Mouse (Mus musculus): ENCODE data around the gene Slc39a11. TPM values are rescaled to one million over a fixed set of nuclear protein-coding genes. Genes with fewer than 3 reads are reported as not detected.

The Slc39a11 gene
- polyA plus RNA-seq, 3 experiments from 2014 or later: 12.6 to 17.3 (median 16.9) TPM

DNA sequence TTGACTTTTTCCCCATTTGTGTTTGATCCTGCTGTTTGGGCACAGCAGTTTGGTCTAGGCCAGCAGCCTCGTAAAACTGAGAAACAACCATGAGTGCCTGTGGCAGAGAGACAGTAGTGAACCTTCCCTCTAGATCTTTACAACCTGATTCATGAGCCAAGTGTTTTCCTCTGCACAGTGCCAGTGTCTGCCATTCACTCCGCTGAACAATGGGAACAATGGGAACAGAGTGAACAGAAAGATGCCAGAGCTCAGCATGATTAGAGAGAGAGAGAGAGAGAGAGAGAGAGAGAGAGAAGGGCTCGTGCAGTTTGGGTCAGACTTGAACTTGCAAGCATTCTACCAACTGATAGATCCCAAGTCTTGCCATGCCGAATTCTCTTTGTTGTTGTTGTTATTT lies 199.2 kb downstream of the Slc39a11 start:
- ATAC-seq: no peak

DNA sequence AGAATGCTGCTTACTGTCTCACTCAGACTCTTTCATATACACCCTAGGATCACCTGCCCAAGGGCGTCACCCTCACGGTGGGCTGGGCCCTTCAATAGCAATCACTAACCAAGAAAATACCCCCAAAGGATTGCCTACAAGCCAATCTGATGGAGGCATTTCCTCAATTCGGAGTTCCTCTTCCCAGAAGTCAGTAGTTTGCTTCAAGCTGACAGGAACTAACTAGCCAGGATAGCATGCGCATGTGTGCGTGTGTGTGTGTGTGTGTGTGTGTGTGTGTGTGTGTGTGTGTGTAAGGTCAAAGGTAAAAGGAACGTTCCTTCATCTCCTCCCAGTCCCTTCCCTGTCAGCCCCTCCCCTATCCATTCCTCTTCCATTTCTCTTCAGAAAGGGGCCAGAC lies 199.9 kb downstream of the Slc39a11 start:
- ATAC-seq: no peak

- no peak for ATAC-seq
These were observed 207.8 kb downstream of the Slc39a11 start for GRCm38 (mm10) chr11:113442036-113442435.

GRCm38 (mm10) chr11:113439328-113440030 lies 210.4 kb downstream of the Slc39a11 start:
- no peak for ATAC-seq

DNA sequence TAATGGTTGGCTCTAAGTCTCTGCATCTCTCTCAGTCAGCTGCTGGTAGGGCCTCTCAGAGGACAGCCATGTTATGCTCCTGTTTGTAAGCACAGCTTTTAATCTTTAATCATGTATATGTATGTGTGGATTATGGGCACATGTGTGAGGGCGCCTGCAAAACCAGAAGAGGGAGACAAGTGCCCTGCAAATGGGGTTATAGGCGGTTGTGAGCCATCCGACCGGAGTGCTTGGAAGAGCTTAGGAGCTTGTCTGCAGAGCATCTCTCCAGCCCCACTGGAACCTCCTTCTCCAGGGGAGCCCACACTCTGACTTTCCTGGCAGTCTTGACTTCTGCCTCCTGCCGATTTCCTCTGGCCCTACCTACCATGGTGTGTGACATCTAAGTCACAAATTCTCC lies 211.0 kb downstream of the Slc39a11 start:
- no peak for ATAC-seq

GRCm38 (mm10) chr11:113437357-113437756 lies 212.5 kb downstream of the Slc39a11 start:
- no peak for ATAC-seq

DNA sequence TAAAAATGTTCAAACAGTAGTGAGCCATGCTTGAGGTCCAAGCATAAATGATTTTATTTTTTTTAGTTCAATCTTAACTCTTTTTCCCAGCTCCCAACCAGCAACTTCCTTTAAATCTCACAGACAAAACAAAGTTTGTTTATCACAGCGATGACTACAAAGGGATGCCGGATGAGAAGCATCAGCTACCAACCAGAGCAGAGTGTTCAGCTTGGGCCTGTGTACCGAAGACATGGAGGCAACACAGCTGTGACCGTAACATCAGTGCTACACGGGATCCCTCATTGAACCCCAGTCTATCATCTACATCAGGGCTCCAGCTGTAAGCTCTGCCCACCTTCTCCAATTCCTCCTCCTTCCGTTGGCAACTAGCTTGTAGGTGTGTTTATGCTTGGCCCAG lies 213.6 kb downstream of the Slc39a11 start:
- ATAC-seq: no peak

DNA sequence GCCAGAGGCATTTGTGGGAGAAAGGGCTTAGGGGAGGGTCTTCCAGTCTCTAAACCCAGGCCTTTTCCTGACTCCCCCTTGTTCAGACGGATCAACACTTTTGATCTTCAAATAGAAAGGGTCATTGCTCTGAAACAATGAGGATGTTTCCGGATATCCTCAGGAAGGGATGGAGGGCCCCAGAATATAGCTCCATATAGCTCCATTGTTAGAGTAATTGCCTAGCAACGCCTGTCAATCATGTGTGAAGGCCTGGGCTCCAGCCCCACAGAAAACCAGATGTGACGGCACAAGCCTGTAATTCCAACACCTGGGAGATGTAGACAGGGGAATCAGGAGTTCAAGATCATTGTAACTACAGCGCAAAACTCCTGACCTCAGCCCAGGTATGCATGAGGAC lies 214.2 kb downstream of the Slc39a11 start:
- no peak for ATAC-seq

GRCm38 (mm10) chr11:113431161-113431560 lies 218.7 kb downstream of the Slc39a11 start:
- no peak for ATAC-seq

GRCm38 (mm10) chr11:113425882-113426281 lies 224.0 kb downstream of the Slc39a11 start:
- ATAC-seq: no peak

DNA sequence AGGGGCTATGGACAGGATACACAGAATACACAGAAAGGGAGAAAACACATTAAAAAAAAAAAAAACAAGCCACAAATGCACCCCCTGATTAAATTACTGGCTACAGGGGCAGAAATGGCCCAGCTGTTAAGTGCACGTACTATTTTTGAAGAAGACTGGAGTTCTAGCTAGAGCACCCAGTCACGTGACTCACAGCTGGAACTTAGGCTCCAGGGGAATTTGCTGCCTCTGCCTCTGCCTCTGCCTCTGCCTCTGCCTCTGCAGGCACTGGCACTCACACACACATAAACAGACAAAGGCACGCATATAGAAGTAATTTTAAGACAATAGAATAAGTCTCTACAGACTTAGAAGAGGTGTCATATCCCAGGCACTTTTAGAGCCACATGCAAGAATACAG lies 224.4 kb downstream of the Slc39a11 start:
- ATAC-seq: no peak

- ATAC-seq: no peak
These were observed 225.1 kb downstream of the Slc39a11 start for GRCm38 (mm10) chr11:113424765-113425164.

GRCm38 (mm10) chr11:113422598-113422997 lies 227.3 kb downstream of the Slc39a11 start:
- ATAC-seq: no peak

GRCm38 (mm10) chr11:113418921-113419655 lies 230.8 kb downstream of the Slc39a11 start:
- ATAC-seq: no peak

DNA sequence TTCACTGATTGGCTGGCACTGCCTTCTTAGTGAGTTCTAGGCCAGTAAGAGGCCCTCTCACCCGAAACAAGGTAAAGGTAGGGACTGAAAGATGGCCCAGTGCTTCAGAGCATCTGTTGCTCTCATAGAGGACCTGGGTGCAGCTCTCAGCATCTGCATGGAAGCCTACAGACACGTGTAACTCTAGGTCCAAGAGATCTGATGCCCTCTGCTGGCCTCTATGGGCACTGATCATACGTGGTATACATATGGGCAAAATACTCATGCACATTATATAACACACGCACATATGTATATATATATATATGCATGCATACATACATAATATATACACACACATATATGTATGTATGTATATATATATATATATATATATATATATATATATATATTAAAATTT lies 231.9 kb downstream of the Slc39a11 start:
- no peak for ATAC-seq

DNA sequence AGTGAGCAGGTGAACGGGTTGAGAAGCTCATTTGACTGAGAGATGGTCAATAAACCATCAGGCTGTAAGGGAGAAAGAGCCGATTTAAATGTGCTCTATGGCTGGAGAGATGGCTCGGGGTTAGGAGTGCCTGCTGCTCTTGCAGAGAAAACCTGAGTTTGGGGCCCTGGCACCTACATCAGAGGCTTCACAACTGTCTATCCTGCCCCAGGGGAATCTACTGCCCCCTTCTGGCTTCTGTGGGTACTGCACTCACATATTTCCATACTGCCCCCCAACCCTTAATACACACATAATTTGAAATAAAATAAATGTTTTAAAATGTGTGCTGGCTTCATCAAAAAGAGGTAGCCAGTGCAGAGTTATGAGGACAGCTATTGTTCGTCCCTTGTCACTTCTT lies 237.3 kb downstream of the Slc39a11 start:
- no peak for ATAC-seq

DNA sequence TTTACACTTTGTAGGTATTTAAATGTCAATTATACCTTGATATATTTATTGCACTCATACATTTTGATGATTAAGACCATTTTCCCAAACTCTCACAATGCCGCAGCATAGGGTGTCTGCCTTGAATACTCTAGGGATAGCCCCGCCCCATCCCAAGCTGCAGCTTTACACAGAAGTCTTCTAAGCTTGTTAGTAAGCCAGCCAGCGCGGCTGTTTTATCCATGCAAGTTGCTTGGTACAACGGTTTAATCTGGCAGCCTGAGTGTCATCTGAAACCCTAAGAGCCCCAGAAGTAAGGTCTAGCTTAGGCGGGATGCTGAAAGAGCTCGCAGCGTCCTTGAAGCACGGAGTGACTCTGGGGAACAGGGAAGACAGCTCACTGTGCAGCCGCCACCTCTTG lies 238.1 kb downstream of the Slc39a11 start:
- no peak for ATAC-seq

DNA sequence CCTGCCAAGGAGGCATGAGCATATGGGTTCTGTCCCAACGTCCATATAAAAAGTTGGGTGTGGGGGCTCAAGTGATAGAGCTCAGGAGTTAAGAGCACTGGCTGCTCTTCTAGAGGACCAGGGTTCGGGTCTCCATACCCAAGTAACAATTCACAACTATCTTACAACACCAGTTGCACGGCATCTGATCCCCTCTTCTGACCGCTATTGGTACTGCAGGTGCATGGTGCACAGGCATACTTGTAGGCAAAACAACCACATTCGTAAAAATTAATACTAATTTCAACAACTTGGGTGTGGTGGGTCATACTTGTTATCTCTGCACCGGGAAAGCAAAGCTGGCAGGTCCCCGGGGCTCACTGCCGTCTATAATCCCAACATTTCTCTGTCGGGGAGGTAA lies 240.8 kb downstream of the Slc39a11 start:
- ATAC-seq: no peak

DNA sequence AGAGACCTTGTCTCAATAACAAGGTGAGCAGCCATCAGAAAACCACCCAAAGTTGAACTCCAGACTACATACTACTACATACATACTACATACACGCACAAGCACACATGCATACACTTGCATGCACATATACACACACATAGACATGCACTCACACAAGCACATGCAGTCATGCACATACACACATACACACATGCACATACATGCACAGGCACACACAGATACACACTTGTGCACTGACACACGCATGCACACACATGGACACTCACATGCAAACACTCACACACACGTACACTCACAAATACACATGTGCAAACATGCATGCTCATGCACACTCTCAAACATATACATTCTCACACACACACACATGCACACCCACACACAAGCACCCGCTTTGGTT lies 242.4 kb downstream of the Slc39a11 start:
- no peak for ATAC-seq

DNA sequence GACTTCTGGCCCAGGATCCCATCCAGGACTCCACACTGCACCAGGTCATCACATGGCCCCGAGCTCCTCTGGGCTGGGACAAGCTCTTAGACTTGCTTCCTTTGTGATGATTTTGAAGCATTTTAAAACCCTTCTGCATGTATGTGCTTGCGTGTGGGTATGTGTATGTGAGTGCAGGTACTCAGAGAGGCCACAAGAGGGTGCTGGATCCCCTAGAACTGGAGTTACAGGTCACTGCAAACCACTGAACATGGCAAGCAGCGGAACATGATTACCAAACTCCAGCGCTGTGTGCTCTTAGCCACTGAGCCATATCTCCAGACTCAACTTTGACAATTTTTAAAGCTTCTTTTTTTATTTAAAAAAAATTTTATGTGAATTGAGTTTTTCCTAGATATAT lies 249.0 kb downstream of the Slc39a11 start:
- ATAC-seq: no peak

DNA sequence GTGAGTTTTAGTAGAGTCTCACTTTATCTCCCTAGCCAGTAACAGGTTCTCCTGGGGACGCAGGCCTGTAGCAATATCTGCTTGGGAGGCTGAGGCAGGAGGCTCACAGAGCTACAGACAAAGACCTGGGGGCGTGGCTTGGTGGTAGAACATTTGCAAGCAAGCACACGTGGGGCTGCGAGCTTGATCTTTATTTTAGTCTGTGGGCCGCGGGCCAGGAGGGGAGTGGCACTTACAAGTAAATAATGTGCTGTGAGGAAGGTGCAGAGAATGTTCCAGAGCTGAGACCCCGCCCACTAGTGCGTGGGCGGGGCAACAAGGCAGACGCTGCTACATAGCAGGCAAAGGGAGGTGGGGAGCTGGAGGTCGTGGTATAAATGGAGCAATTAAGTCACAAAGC lies 250.3 kb downstream of the Slc39a11 start:
- no peak for ATAC-seq

DNA sequence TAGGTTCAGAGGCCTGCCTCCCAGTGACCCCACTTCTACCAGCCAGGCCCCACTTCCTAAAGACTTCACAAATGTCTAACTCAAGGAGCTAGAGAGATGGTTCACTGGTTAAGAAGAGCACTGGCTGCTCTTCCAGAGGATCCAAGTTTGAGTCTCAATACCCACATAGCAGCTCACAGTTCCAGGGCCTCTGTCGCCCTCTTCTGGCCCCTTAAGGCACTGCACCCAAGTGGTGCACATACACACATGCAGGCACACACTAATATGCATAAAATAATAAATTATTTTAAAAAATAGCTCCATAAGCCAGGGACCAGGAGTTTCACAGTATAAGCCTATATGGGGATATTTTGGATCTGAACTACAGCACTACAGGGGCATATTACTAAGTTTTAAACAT lies 252.5 kb downstream of the Slc39a11 start:
- ATAC-seq: no peak

DNA sequence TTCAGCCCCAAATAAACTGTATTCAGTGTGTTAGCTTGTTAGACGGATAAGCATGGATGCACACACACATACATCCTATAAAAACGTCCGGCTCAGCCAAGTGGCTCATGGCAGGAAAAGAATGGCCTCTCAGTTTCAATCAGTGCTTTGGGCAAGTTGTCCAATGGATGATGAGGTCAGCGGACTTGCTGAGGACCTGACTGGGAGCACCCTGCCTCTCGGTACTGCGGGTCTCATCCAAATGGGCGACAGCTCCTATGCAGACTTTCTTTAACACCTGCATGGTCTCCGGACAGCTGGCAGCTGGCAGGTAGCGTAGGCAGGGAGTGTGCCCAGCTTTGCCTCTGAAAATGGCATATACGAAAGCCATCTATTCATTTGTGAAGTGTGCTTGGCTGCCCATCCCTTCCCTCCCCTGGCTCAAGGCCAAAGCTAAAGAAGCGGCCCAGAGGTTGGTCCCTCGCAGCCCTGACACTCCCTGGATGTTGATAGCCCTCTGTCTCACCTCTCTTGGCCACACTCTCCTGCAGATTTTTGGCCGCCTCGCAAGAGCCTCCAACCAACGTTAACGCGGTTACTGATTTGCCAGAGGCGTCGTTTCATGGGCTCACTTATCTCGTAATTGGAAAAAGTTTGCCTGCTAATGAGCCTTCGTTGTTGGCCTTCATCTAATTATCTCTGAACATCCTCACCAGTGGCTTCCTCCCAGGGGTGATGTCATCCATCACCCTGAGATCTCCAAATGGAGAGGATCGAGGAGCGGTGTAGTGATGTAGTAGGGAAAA lies 256.3 kb downstream of the Slc39a11 start:
- no peak for ATAC-seq

- ATAC-seq: no peak
These were observed 258.2 kb downstream of the Slc39a11 start for GRCm38 (mm10) chr11:113391664-113392063.

Measured in inflammation-experienced regulatory T-cells, adult 6 months (primary cell).